Mouse (Mus musculus): ENCODE data around the gene Pvalb. TPM values are rescaled to one million over a fixed set of nuclear protein-coding genes. Genes with fewer than 3 reads are reported as not detected.

Gene Pvalb
- total RNA-seq, 2 experiments from 2014 or later = 13,440 to 14,162 TPM

DNA sequence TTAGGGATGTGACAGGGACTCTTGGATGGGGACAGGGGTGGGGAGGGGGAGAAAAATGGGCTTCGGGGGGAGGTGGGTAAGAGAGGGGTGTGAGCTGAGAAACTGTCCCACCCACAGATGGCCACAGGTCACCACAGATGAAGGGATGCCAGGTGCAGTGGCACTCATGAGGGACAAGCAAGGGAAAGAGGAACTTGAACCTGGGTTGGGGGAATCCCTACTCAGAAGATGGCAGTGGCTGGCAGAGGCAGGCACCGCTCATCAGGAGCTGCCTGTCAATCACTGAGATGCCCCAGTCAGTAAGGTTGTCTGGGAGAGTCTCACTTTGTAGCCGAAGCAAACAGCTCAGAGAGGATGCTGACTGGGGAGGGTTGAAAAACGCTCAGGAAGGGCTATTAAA lies 40.9 kb downstream of the Pvalb start:
- DNase-seq (ENCODE audit: low spot score) = no peak

DNA sequence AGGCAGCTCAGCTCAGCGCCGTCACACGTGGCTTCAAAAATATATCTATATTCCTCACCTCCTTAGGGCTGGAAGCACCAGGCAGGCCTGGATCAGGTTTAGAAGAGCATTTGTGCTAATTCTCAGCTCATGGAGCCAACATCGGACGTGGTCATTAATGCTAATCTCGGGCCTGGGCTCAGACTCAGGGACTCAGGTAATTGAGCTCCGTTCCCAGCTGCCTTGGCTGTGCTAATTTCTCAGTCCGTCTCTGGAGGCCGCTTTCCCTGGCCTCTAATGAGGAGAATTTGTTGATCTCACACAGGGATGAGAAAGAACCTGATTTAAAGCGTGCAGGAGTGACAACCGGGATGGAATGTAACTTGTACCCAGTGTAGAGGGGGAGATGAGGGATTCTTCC lies 41.7 kb downstream of the Pvalb start:
- peak; percentile 25 for DNase-seq (ENCODE audit: low spot score)

DNA sequence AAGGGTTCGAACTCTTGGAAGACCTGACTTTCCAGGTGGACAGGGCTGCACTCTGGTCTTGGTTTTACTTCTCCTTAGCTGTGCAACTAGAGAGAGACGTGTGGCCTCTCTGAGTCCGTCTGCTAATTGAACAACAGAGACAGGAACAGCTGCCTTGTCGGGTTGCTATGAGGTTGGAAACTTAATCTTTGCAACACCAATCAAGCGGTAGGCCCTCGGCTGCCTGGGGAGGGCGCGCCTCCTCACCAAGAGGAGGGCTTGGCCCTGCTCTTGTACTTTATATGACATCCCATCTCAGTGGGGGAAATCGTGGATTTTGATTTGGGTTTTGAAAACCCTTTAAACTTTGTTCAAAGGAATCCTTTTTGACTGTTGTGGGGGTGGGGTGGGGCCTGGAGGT lies 44.3 kb downstream of the Pvalb start:
- DNase-seq (ENCODE audit: low spot score) = no peak

DNA sequence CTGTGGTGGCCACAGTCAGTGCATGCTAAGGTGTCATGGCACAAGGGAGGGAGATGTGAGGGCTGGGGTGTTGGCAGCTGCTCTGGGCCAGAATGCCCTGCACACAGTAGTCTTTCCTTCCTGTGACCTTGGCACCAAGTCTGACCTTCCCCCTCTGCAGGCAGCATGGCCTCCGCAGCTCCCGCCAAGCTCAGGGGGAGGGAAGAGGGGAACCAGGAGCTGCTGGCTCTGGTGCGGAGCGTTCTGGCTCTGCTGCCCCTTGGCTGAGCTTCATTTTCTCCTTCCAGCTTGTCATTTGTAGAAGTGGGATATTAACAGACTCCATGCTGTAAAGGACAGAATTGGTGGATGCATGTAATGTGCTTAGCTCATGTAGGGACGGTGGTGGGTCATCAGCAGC lies 47.9 kb downstream of the Pvalb start:
- DNase-seq (ENCODE audit: low spot score) = no peak

DNA sequence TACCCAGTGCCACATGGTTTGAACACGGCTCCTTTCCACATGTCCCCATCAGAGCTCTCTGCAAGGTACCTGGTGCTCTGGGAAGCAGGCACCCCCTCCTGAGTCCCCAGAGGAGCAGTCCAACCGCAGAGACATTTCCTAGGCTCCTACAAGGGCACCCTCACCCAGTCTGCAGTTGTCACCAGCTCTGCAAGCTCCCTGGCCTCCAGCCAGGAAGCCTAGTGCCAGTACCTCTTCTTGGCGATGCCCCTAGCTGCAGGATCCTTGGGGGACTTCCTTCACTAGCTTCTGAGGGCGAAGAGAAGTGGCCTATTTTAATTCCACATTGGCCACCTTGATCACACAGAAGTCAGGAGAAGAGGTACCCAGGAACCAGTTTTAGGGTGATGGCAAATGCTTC lies 48.4 kb downstream of the Pvalb start:
- no peak for DNase-seq (ENCODE audit: low spot score)

DNA sequence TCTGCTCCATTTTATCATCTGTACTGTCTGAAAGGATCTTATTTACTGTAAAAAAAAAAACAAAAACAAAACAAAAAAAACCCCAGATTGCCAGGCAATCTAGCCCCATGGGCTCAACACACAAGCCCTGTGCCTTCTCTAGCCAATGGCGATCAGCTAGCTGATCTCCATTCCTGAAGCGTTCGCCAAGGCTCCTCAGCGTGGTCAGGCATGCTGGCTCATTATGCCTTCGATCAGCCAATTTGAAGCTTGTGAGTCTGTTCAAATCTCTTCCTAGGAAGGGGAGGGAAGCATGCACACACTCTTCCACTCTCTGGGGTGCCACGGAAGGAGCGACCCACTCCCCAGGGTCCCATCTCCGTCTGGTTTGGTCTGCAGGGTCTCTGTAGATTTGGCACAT lies 48.9 kb downstream of the Pvalb start:
- DNase-seq (ENCODE audit: low spot score) = no peak

DNA sequence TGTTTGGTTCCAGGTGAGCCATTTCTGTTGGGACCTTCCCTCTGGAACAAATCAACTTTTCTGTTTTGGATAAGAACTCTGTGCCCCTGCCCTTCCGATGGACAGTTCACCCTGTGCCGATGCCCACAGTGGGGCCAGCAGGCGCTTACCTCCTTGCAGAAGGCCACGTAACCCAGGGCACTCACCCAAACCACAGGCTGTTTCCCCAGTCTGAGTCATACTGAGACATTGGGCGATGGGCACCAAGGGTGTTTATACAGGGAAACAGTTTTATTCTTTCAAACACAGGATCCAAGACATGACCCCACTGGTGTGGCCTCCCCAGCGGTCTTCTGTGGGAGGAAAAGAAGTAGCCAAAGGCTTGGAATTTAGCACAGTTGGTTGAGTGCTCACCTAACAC lies 50.8 kb downstream of the Pvalb start:
- no peak for DNase-seq (ENCODE audit: low spot score)

DNA sequence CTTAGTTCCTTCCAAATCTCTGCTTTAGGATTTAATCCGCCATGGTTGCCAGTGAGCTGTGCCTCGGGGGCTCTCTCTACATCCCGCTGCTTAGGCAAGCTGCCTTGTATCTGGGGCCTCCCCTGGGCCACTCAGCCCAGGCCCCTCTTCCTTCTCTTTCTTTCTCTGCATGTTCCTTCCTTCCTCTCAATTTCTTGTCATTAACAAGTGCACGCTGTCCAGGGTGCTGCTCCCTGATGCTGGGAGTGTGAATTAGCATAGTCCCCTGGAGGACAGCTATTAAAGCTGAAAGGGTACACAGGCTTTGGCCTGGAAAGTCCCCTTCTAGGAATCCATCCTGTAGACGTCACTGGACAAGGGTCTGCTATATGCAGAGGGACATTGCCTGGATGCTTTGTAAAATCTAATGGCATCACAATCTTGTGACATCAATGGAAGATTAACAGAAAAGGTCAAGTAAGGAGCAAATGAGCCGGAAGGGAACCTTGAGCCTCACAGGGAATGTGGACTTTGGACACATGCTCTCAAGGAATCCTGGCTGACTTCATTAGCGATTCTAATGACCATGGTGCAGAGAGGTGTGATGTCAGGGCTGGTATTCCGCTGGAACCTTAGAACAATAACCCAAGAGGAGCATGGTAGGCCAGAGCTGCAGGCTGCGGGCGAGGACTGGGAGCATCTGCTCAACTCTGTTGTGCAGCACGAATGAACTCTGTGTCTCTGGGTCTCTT lies 53.0 kb downstream of the Pvalb start:
- no peak for DNase-seq (ENCODE audit: low spot score)

DNA sequence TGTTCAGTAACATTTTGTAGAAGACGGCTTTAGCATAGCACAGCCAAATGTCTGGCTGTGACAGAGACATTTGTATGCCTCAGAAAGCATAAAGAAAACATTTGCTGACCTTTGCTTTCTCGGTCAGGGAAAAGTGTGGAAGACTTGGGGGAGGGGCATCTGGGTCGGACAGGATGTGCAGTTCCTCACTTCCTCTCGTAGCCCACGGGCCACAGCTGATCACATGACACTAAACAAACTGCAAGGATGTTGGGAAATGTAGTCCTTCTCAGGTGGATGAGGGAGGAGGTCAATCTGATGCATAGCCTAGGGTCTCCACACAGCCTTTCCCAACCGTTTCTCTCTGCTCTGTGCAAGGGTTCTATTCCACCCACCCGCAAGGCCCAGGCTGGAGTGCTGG lies 57.6 kb downstream of the Pvalb start:
- no peak for DNase-seq (ENCODE audit: low spot score)

Other genes starting within 250 kb of the Pvalb start
- under 1 TPM; 0.45 to 0.53 TPM for gene Foxred2, start 249.7 kb downstream of the Pvalb start, total RNA-seq (2021)
- gene Eif3d, start 235.6 kb downstream of the Pvalb start, total RNA-seq (2021) = 10 to 100 TPM; 55.8 to 61.7 TPM
- not detected for gene Cacng2, start 86.4 kb downstream of the Pvalb start, total RNA-seq (2021)
- gene Ift27, start 32.3 kb downstream of the Pvalb start, total RNA-seq (2021) = 10 to 100 TPM; 11.5 to 16.6 TPM
- gene Ncf4, start 38.4 kb upstream of the Pvalb start, total RNA-seq (2021) = under 1 TPM; 0.50 to 1.00 TPM
- gene Csf2rb2, start 99.3 kb upstream of the Pvalb start, total RNA-seq (2021) = 1 to 10 TPM in 1 of 2 experiments, under 1 TPM in 1; 0.82 to 1.2 TPM
- gene Csf2rb, start 119.4 kb upstream of the Pvalb start, total RNA-seq (2021) = 1 to 10 TPM; 1.6 to 1.7 TPM
- gene Tex33, start 189.5 kb upstream of the Pvalb start, total RNA-seq (2021) = not detected
- 10 to 100 TPM; 21.7 to 24.2 TPM for gene Tst, start 199.5 kb upstream of the Pvalb start, total RNA-seq (2021)
- 10 to 100 TPM; 56.5 to 65.3 TPM for gene Mpst, start 200.0 kb upstream of the Pvalb start, total RNA-seq (2021)
- 10 to 100 TPM in 1 of 2 experiments, 1 to 10 TPM in 1; 8.4 to 13.9 TPM for gene Kctd17, start 222.2 kb upstream of the Pvalb start, total RNA-seq (2021)